Mouse (Mus musculus) erythroblast, embryonic 14.5 days (primary cell): ENCODE results near the gene Itk.

Experiments used
- GATA1 ChIP-seq: IDR thresholded peaks from 2 replicates; pipeline ENCODE4 v1.6.1; 2012; ENCODE audit warnings: low read length, inconsistent platforms, mixed read lengths
- TAL1 ChIP-seq: IDR thresholded peaks from 3 replicates; pipeline ENCODE4 v1.6.1; 2012; ENCODE audit warnings: low read length, inconsistent platforms, mixed read lengths

- TF ChIP-seq GATA1, result no peak
- TF ChIP-seq TAL1, result no peak
Measured at GRCm38 (mm10) chr11:46380097-46380675, 9.1 kb downstream of the Itk start.
